14 mouse cellular contexts compared by ENCODE assay signal in the genomic region with DNA sequence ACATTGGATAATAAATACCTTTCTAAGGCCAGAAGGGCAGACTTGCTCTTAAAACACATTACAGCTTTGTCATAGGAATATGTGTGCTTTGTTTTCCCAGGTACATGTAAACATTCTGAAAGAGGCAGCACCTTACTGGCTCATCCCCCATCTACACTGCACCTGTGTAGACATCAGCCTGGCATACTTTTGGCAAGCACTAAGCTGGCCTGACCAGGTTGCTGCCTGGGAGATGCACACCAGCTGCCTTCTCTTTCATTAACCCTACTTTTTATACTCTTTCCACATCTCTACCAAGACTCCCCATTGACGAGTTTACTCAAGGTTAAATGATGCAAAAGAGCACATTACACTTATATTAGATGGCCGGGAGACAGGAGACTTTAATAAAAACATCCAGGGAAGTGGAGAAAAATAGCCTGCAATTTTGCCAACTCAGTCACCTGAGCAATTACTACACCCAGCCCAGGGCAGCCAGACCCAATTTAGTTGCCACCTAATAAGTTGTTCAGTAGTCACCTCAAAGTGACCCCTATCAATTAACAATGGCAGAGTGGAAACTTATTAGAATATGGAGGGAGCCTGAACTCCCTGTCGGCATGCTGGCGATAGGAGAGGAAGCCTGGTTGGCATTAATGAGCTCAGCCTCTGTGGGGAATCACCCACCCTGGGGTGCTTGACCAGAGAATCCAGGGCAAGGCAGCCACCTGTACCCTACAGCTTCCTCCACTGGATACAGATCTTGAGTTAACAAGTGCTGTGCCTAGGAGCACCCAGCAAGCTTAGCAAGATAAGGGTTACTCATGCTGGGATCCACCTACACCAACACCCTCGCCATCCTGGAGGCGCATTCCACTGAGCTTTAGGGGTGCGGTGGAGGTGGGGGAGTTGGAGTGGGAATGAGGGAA. TPM values are rescaled to one million over a fixed set of nuclear protein-coding genes. Genes with fewer than 3 reads are reported as not detected.
DNase-seq lines count a peak whose midpoint lies in the region; ATAC-seq and TF ChIP-seq lines count a peak whose summit lies in the region.
"Had no signal": no experiment of that assay in that cellular context is flagged by ENCODE, and none has a peak within 500 bp of the region (broad histone marks: within the 10 kb centered on the region; RNA-seq: fewer than 3 reads in every experiment).

No protein-coding gene starts in this region.

- no peak overlapping the region for H3K4me2 ChIP-seq in kidney, embryonic 16.5 days (replicated peaks; ENCODE audit: low read depth, low read length)
- H3K4me2 ChIP-seq in liver, embryonic 14.5 days (ENCODE audit: low read depth), result peak overlapping the region; percentile 43
- H3K4me2 ChIP-seq: heart, embryonic 12.5 days had no signal

- no peak for TF ChIP-seq CTCF in G1E (IDR thresholded peaks at IDR 0.05; ENCODE audit: low read depth, low read length)
- TF ChIP-seq CTCF in liver, embryonic 14.5 days (IDR thresholded peaks at IDR 0.05; ENCODE audit: low read depth), result no peak

- H3K9me3 ChIP-seq in kidney, embryonic 16.5 days (ENCODE audit: low read length), result no peaks in the 10 kb centered on the region
- H3K9me3 ChIP-seq in G1E (replicated peaks), result no peaks in the 10 kb centered on the region
- H3K9me3 ChIP-seq in liver, embryonic 14.5 days (ENCODE audit: control insufficient read depth, low read length), result no peaks in the 10 kb centered on the region
- H3K9me3 ChIP-seq: heart, embryonic 12.5 days; midbrain, embryonic 10.5 days had no signal

- no peak overlapping the region for H3K4me3 ChIP-seq in kidney, embryonic 16.5 days (ENCODE audit: low read length)
- H3K4me3 ChIP-seq in G1E (ENCODE audit: low read depth, low read length), result no peak overlapping the region; the same call in 1 of the 2 replicates
- no peak overlapping the region for H3K4me3 ChIP-seq in liver, embryonic 14.5 days (ENCODE audit: insufficient read depth in 1 of 2, low read depth in 2 of 2, low read length in 2 of 2)
- H3K4me3 ChIP-seq: heart, embryonic 12.5 days; midbrain, embryonic 10.5 days had no signal

- H3K4me1 ChIP-seq in kidney, embryonic 16.5 days (ENCODE audit: insufficient read depth, low read length), result 0 out of 2 replicates have a peak, but pooled peaks cover 8% of the 10 kb centered on the region
- peaks cover 64% of the 10 kb centered on the region for H3K4me1 ChIP-seq in G1E (ENCODE audit: insufficient read depth, low read depth, low read length)
- H3K4me1 ChIP-seq in liver, embryonic 14.5 days (replicated peaks; ENCODE audit: control insufficient read depth in 2 of 2, insufficient read depth in 2 of 2, low read length in 1 of 2), result peaks cover 52 to 61% of the 10 kb centered on the region in 2 experiments

- no peaks in the 10 kb centered on the region for H3K27me3 ChIP-seq in kidney, embryonic 16.5 days (ENCODE audit: insufficient read depth, low read length)
- H3K27me3 ChIP-seq in G1E (ENCODE audit: insufficient read depth, low read length), result no peaks in the 10 kb centered on the region
- H3K27me3 ChIP-seq in liver, embryonic 14.5 days (ENCODE audit: control insufficient read depth, insufficient read depth, low read length), result no peaks in the 10 kb centered on the region
- H3K27me3 ChIP-seq: heart, embryonic 12.5 days had no signal

- no peak overlapping the region for H3K27ac ChIP-seq in kidney, embryonic 16.5 days (ENCODE audit: low read length)
- peak overlapping the region; percentile 24 for H3K27ac ChIP-seq in liver, embryonic 14.5 days

- 0 out of 2 replicates have a peak, but pooled peaks have one; percentile 35 for ATAC-seq in kidney, embryonic 16.5 days (ENCODE audit: low FRiP score, low TSS enrichment)
- 0 out of 2 replicates have a peak, but pooled peaks have one; percentile 22 for ATAC-seq in G1E (ENCODE audit: extremely low read depth, insufficient number of reproducible peaks, low FRiP score, poor library complexity, severe bottlenecking)
- ATAC-seq in erythroblast, adult 5-6 weeks (replicated peaks; ENCODE audit: low FRiP score, poor library complexity, severe bottlenecking), result peak; percentile 27; the same call in 1 of the 2 replicates
- peak; percentile 22; the same call in 1 of the 2 replicates for ATAC-seq in liver, embryonic 14.5 days (ENCODE audit: insufficient read depth)

- H3K36me3 ChIP-seq in kidney, embryonic 16.5 days (ENCODE audit: insufficient read depth, low read length), result no peaks in the 10 kb centered on the region
- peaks cover 44% of the 10 kb centered on the region for H3K36me3 ChIP-seq in G1E (replicated peaks)
- peaks cover 26% of the 10 kb centered on the region for H3K36me3 ChIP-seq in liver, embryonic 14.5 days (replicated peaks; ENCODE audit: control insufficient read depth, insufficient read depth, low read depth)

- DNase-seq in kidney, postnatal 4 days, result no peak
- DNase-seq in G1E (ENCODE audit: low spot score), result no peak
- DNase-seq in liver, embryonic 14.5 days (ENCODE audit: low read depth in 3 of 3, low spot score in 3 of 3), result no peak
- DNase-seq in adrenal gland, adult 18-20 months (ENCODE audit: low spot score in 2 of 2), result no peak
- DNase-seq in thymus, adult 18-20 months, result no peak
- DNase-seq in adrenal gland, postnatal 14 days, result no peak
- DNase-seq: cerebellum, postnatal 25 days; gastrocnemius, postnatal 36 days; heart, postnatal 36 days; thymus, postnatal 25 days had no signal

- TF ChIP-seq EP300 in liver, embryonic 14.5 days (IDR thresholded peaks at IDR 0.05; ENCODE audit: low read depth), result no peak

- no peak overlapping the region for H3K9ac ChIP-seq in kidney, embryonic 16.5 days (replicated peaks; ENCODE audit: low read length)
- H3K9ac ChIP-seq in liver, embryonic 14.5 days (replicated peaks), result peak overlapping the region; percentile 12; the same call in 1 of the 2 replicates
- H3K9ac ChIP-seq: heart, embryonic 12.5 days had no signal

- WGBS in kidney, embryonic 16.5 days, result 57% methylated on average over 7 of the region's 7 CpGs
- WGBS in liver, embryonic 14.5 days (ENCODE audit: insufficient replicate concordance), result 58% methylated on average over 7 of the region's 7 CpGs

RNA-seq across cellular contexts. Expression of a gene that starts 37.0 kb away (rescaled TPM):
- 2.6 and 3.3 TPM in 2 replicates for polyA plus RNA-seq in kidney, embryonic 16.5 days (2015; fragmentation: Nextera tagmentation; extraction: Ambion mirVana)
- total RNA-seq in G1E (2014; fragmentation: Nextera tagmentation) (24.9 and 68.0 TPM in 2 replicates), G1E (2017) (14.7 and 18.0 TPM in 2 replicates)
- 43.8 and 49.3 TPM in 2 replicates for polyA plus RNA-seq in G1E (2012)
- 96.1 and 126 TPM in 2 replicates for total RNA-seq in erythroblast, adult 5-6 weeks (2015; ENCODE audit: low replicate concordance)
- total RNA-seq in erythroblast, adult 5-6 weeks (2017; ENCODE audit: low replicate concordance), result 118 and 177 TPM in 2 replicates
- polyA plus RNA-seq in liver, embryonic 14.5 days (2012; rRNA removed), result 21.4 and 24.4 TPM in 2 replicates
- 9.3 and 11.9 TPM in 2 replicates for polyA plus RNA-seq in liver, embryonic 14.5 days (2014; fragmentation: Nextera tagmentation; extraction: Ambion mirVana)
- total RNA-seq in adrenal gland, adult 18-20 months (2021), result 10 to 100 TPM in 1 of 2 experiments, 1 to 10 TPM in 1; 7.1 to 10.3 TPM
- total RNA-seq in adrenal gland, postnatal 14 days (2021), result 7.8 and 11.3 TPM in 2 replicates
